Mouse (Mus musculus): ENCODE measurements at regions not wholly inside any gene's neighbourhood (a gene's known extent, or its start where the extent isn't known, plus 50 kb on each side); places are given as distances from the start of the nearest gene placed in this dataset.

GRCm38 (mm10) chr8:25441057-25441441 lies 616.9 kb upstream of the Adam5 start:
- TF ChIP-seq POLR2A (IDR thresholded peaks at IDR 0.05; ENCODE audit: insufficient read length, low read depth): no peak
- TF ChIP-seq USF1 (IDR thresholded peaks at IDR 0.05; ENCODE audit: low read depth): no peak

Data from myocyte (in vitro differentiated cells).